Mouse (Mus musculus): ENCODE measurements around the gene Tex44.

DNA sequence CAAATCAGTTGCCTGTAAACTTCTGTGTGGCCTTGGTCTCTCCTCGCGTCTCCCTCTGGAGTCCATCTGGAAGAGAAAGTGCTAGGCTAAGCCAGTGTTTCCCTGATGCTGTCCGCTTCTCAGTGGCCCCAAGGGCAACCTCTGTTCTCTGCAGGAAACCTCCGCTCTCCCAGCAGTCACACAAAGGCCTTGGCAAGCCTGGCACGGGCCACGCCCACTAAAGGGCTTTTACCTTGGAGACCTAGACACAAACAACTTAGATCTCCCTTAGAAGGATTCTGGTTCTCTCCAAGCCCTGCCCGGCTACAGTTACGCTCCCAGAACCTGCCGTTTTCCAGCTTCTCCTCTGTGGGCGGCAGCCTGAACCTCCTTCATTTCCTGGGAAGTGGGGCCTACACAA lies 5.1 kb upstream of the Tex44 start:
- TF ChIP-seq CTCF (IDR thresholded peaks at IDR 0.05; ENCODE audit: insufficient read depth, low read length), result no peak
- 0 out of 2 replicates have a peak, but pooled peaks have one; percentile 12 for TF ChIP-seq POLR2A (IDR thresholded peaks at IDR 0.05; ENCODE audit: borderline replicate concordance, extremely low read depth, low read depth, low read length)

Data from lung, adult 2 months (tissue).